Comparison of ENCODE assay signal across 1 mouse cellular context in the genomic region with DNA sequence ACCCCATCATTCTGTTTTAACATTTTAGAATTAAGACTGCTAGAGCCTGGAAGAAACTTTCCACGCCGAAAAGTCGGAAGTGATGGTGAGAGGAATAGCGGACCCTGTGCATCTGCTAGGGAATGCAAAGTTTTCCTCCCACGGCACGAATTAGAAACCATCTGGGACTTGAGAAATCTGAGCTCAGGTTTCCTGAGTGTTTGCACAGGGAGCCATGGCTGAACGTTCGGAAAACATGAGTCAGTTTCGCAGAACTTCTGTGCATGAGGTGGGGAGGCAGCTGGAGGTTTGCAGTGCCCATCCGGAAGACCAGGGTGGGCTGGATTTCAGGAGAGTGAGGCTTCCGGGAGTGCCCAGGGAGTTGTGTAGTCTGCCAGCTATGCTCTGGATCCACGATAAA.
TF ChIP-seq lines count a peak whose summit lies in the region.

No protein-coding gene starts in this region.

TF ChIP-seq in CH12.LX, 34 proteins besides CTCF, POLR2A, EP300 and RAD21 (continued from another document):
- TF ChIP-seq CHD2 (IDR thresholded peaks at IDR 0.05; ENCODE audit: low read length): 0 out of 2 replicates have a peak, but pooled peaks have one; percentile 37
- TF ChIP-seq MAZ (IDR thresholded peaks at IDR 0.05; ENCODE audit: low read depth, low read length): 0 out of 2 replicates have a peak, but pooled peaks have one; percentile 31
- peak; percentile 91 for TF ChIP-seq JUND (conservative IDR thresholded peaks at IDR 0.05; ENCODE audit: low read depth, low read length)
- TF ChIP-seq ELF1 (IDR thresholded peaks at IDR 0.05; ENCODE audit: low read depth, low read length): peak; percentile 48
TF ChIP-seq in CH12.LX: peak in this region for 13.
